In the genomic region with DNA sequence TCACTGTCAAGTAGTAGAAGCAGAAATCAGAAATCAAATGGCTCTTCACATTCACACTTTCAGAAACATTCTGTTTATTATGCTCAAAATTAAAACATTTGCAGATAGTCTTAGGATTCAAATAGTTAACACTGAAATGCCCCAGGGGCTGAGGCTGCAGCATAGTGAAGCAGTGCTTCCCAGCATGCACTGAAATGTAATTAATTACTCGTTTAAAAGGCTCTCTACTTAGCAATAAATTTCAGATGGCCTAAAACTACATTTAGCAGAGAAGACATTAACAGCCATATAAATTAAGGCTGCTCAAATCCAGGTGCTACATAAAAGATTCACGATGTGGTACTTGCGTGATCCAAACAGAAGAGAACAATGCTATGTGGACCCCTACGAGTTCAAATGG, we compare ENCODE assay signal across 19 mouse cellular contexts.
A peak's percentile ranks its signal among the peaks of the same experiment; 100 is the strongest.
DNase-seq lines count a peak whose midpoint lies in the region; ATAC-seq and TF ChIP-seq lines count a peak whose summit lies in the region.
"Had no signal": no experiment of that assay in that cellular context is flagged by ENCODE, and none has a peak within 500 bp of the region (broad histone marks: within the 10 kb centered on the region; RNA-seq: fewer than 3 reads in every experiment).

No protein-coding gene starts in this region.

- no peaks in the 10 kb centered on the region for H3K4me1 ChIP-seq in hindbrain, postnatal 0 days (ENCODE audit: insufficient read depth, low read length)
- no peaks in the 10 kb centered on the region for H3K4me1 ChIP-seq in hindbrain, embryonic 16.5 days (ENCODE audit: control insufficient read depth, insufficient read depth, low read depth, low read length)
- H3K4me1 ChIP-seq in limb, embryonic 13.5 days: peaks cover 9% of the 10 kb centered on the region; the same call in 1 of the 2 replicates
- H3K4me1 ChIP-seq in limb, embryonic 10.5 days: peaks cover 5% of the 10 kb centered on the region
- H3K4me1 ChIP-seq: embryonic facial prominence, embryonic 13.5 days; forebrain, embryonic 13.5 days; heart, embryonic 13.5 days had no signal

- no peak overlapping the region for H3K4me3 ChIP-seq in hindbrain, postnatal 0 days (ENCODE audit: low read length)
- no peak overlapping the region for H3K4me3 ChIP-seq in hindbrain, embryonic 16.5 days (ENCODE audit: low read length)
- H3K4me3 ChIP-seq in limb, embryonic 13.5 days: no peak overlapping the region
- no peak overlapping the region for H3K4me3 ChIP-seq in limb, embryonic 10.5 days
- H3K4me3 ChIP-seq: embryonic facial prominence, embryonic 13.5 days; forebrain, embryonic 13.5 days; heart, embryonic 13.5 days had no signal

- H3K27me3 ChIP-seq in hindbrain, postnatal 0 days (ENCODE audit: insufficient read depth, low read length): no peaks in the 10 kb centered on the region
- no peaks in the 10 kb centered on the region for H3K27me3 ChIP-seq in hindbrain, embryonic 16.5 days (replicated peaks; ENCODE audit: control insufficient read depth, insufficient read depth, low read length)
- no peaks in the 10 kb centered on the region for H3K27me3 ChIP-seq in limb, embryonic 13.5 days
- H3K27me3 ChIP-seq in limb, embryonic 10.5 days (ENCODE audit: low read depth, poor library complexity, severe bottlenecking): no peaks in the 10 kb centered on the region
- H3K27me3 ChIP-seq: embryonic facial prominence, embryonic 13.5 days; forebrain, embryonic 13.5 days; heart, embryonic 13.5 days had no signal

- H3K27ac ChIP-seq in hindbrain, postnatal 0 days: no peak overlapping the region; the same call in 1 of the 2 replicates
- no peak overlapping the region for H3K27ac ChIP-seq in hindbrain, embryonic 16.5 days (ENCODE audit: low read depth, low read length)
- H3K27ac ChIP-seq in limb, embryonic 13.5 days: no peak overlapping the region
- H3K27ac ChIP-seq in limb, embryonic 10.5 days: no peak overlapping the region
- H3K27ac ChIP-seq: embryonic facial prominence, embryonic 13.5 days; heart, embryonic 13.5 days had no signal

- TF ChIP-seq CTCF in hindbrain, postnatal 0 days (IDR thresholded peaks at IDR 0.05; ENCODE audit: low read depth): no peak
- TF ChIP-seq CTCF in brain, embryonic 14.5 days (IDR thresholded peaks at IDR 0.05; ENCODE audit: borderline replicate concordance, extremely low read depth, insufficient read depth, insufficient read length): no peak

- no peak overlapping the region for H3K4me2 ChIP-seq in hindbrain, postnatal 0 days (ENCODE audit: low read depth, low read length)
- no peak overlapping the region for H3K4me2 ChIP-seq in hindbrain, embryonic 16.5 days (ENCODE audit: low read length)
- 0 out of 2 replicates have a peak overlapping the region, but pooled peaks have one; percentile 1 for H3K4me2 ChIP-seq in limb, embryonic 13.5 days (replicated peaks)
- H3K4me2 ChIP-seq: embryonic facial prominence, embryonic 13.5 days; forebrain, embryonic 13.5 days; heart, embryonic 13.5 days had no signal

- H3K9ac ChIP-seq in hindbrain, postnatal 0 days (replicated peaks; ENCODE audit: low read length): no peak overlapping the region
- no peak overlapping the region for H3K9ac ChIP-seq in hindbrain, embryonic 16.5 days (ENCODE audit: low read depth, low read length)
- no peak overlapping the region for H3K9ac ChIP-seq in limb, embryonic 13.5 days
- H3K9ac ChIP-seq: embryonic facial prominence, embryonic 13.5 days; forebrain, embryonic 13.5 days; forebrain, postnatal 0 days; heart, embryonic 13.5 days had no signal

- 59% methylated on average over 4 of the region's 4 CpGs for WGBS in hindbrain, postnatal 0 days
- 57% methylated on average over 4 of the region's 4 CpGs for WGBS in hindbrain, embryonic 16.5 days
- WGBS in limb, embryonic 13.5 days: 14% methylated on average over 4 of the region's 4 CpGs
- 59% methylated on average over 4 of the region's 4 CpGs for WGBS in limb, embryonic 10.5 days

- H3K36me3 ChIP-seq in hindbrain, postnatal 0 days (ENCODE audit: insufficient read depth, low read length): no peaks in the 10 kb centered on the region
- no peaks in the 10 kb centered on the region for H3K36me3 ChIP-seq in hindbrain, embryonic 16.5 days (ENCODE audit: control insufficient read depth, insufficient read depth, low read length)
- H3K36me3 ChIP-seq in limb, embryonic 13.5 days: no peaks in the 10 kb centered on the region
- no peaks in the 10 kb centered on the region for H3K36me3 ChIP-seq in limb, embryonic 10.5 days
- H3K36me3 ChIP-seq: embryonic facial prominence, embryonic 13.5 days; heart, embryonic 13.5 days had no signal

- ATAC-seq in hindbrain, postnatal 0 days: no peak
- ATAC-seq in hindbrain, embryonic 16.5 days: no peak
- no peak for ATAC-seq in limb, embryonic 13.5 days (ENCODE audit: low FRiP score, low read depth)
- ATAC-seq in activated CD4-positive, CD25-positive, alpha-beta regulatory T cell, adult 4 months: no peak
- ATAC-seq: forebrain, embryonic 13.5 days; forebrain, postnatal 0 days had no signal

- peak; percentile 17 for DNase-seq in hindbrain, postnatal 0 days (ENCODE audit: low spot score)
- no peak for DNase-seq in limb, embryonic 10.5 days (ENCODE audit: low spot score)
- DNase-seq in brain, embryonic 14.5 days (ENCODE audit: low read depth): peak; percentile 29
- DNase-seq in forelimb bud, embryonic 11.5 days (ENCODE audit: low read depth, low spot score): peak; percentile 34
- DNase-seq in adrenal gland, adult (ENCODE audit: inconsistent age in 2 of 2, low spot score in 1 of 2): no peak
- DNase-seq: adrenal gland, postnatal 10 days; cerebellum, adult 18-20 months; cerebellum, adult 9-11 months; cerebellum, postnatal 36 days; forebrain, postnatal 0 days; gastrocnemius, postnatal 36 days; heart, adult 11 months; heart, postnatal 36 days had no signal

- no peak for TF ChIP-seq POLR2A in brain, embryonic 14.5 days (IDR thresholded peaks at IDR 0.05; ENCODE audit: borderline replicate concordance, extremely low read depth, insufficient read depth, insufficient read length, poor library complexity, severe bottlenecking)

- no peaks in the 10 kb centered on the region for H3K9me3 ChIP-seq in hindbrain, postnatal 0 days (ENCODE audit: low read length)
- no peaks in the 10 kb centered on the region for H3K9me3 ChIP-seq in hindbrain, embryonic 16.5 days (ENCODE audit: control insufficient read depth, low read length)
- H3K9me3 ChIP-seq in limb, embryonic 13.5 days: no peaks in the 10 kb centered on the region
- no peaks in the 10 kb centered on the region for H3K9me3 ChIP-seq in limb, embryonic 10.5 days (replicated peaks)
- H3K9me3 ChIP-seq: embryonic facial prominence, embryonic 13.5 days; forebrain, embryonic 13.5 days; heart, embryonic 13.5 days had no signal

Comparison
In these comparisons a context has a peak if more than half of its experiments do, and no peak if none do; other contexts are left out.
1. DNase-seq: peak in hindbrain, postnatal 0 days (single experiment), brain, embryonic 14.5 days (single experiment) and forelimb bud, embryonic 11.5 days (single experiment); none in limb, embryonic 10.5 days (single experiment) and adrenal gland, adult (0 of 2).